Mouse (Mus musculus) CD4-positive, CD25-positive, alpha-beta regulatory T cell, adult 2 months (primary cell): ENCODE measurements around the gene Ifit3b.
"Not testable (repeated sequence)": the region's sequence is repeated elsewhere in the genome, so short reads cannot be mapped to it uniquely, and the experiment has no call there.

Experiments
- DNase-seq: peaks from one replicate; pipeline ENCODE4 v3.0.0-alpha.2; 2012; ENCODE audit warnings: low read depth, low spot score

The Ifit3b gene

DNA sequence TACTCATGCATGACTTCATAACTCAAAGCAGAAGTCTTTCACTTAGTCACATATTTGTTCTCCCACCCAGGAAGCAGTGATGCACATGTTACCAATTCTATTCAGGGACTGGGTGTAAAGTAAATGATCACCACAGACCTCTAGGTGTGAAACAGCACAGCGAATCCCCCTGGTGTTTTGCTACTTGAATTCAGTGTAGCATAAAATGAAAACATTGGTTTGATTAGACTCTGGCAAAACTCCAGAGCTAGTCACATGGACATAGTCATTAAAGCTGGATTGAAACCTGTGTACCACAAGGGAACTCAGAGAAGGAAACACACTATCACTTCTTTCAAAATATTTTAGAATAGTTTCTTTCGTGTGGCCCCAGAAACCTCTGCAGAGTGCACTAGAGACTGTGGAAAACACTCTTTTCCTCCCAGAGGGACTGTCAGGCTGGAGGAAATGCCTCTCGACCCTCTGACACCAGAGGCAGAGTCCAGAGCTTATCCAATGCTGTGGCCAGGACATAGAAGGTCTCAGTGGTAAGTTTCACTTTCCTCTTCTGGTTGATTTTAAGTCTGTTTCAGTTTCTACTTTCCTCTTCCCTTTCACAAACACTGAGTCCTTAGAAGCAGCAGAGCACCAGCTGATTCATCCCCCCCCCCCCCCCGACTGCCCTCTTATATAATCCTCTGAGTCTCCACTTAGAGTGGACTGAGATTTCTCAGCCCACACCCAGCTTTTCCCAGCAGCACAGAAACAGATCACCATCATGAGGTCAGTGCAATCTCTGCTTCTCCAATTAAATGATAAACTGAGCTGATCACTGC is at the start of gene Ifit3b:
Gene Ifit3b (plus strand): TSS at position 734 of the 815 bp plus-strand sequence.
- DNase-seq = peak; percentile 45

GRCm38 (mm10) chr19:34562556-34562955 is 45.2 kb upstream of the Ifit3b start:
- DNase-seq = no peak

GRCm38 (mm10) chr19:34566178-34566784 is 41.5 kb upstream of the Ifit3b start:
- no peak for DNase-seq

DNA sequence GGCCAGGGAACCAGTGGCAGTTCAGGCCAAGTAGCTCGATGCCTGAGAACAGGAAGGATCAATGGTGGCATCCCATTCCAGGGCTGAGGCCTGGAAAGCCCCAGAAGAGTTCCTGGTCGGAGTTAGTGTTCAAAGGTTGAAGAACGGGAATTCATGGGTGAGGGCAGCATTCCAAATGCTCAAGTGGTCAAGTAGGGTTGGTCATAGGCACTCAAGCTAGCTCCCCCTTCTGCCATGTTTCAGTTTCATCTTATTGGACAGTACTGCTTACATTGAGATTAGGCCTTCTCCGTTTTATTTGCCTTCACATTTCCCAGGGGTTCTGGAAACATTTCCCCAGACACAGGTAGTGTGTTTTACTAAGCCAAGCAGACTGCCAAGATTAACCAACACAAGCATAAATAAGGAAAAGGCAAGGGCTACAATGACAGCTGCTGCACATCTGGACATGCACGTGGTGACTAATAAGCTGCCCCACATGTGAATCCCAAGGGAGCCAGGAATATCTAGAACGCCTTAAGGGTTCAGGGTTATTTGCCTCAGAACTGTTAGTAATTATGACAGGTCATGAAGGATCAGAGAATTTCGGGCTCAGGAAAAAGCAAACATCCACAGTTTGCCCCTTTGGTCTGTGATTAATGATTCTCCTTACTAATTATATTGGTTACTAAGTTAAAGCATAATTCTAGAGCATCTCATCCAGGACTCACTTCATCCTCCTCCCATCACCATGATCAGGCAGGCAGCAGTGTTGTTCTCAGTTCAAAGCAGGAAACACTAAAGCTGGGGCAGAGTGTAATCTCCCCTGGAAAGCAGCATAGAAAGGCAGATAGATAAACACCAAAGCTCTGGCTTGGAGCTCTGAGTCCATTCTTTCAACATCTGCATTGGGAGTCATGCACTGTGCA is 38.5 kb upstream of the Ifit3b start:
- no peak for DNase-seq

DNA sequence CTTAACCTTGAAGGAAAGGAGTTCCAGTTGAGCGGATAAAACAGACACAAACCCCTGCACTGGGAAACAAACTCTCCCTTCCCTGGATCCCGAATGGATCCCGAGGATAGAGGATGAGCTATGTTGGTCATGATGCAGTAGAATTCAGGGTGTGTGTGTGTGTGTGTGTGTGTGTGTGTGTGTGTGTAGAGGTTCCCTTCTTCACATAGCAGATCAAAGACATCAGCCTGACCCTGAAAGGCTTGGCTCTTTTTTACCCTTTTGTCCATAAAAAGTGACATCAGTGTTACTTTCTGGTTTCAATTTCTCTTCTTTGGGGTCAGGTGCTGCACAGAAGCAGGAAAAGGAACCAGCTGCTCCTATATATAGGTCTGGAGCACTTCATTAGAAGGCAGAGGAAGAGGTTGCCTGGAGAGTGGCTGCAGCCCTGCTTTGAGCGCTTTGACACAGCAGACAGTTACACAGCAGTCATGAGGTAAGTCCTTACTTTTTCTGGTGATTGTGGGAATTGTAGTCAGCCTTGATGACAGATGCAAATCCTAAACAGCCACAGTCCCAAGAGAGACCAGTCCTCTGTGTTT is 37.8 kb upstream of the Ifit3b start:
- DNase-seq = no peak

GRCm38 (mm10) chr19:34571080-34571479 is 36.7 kb upstream of the Ifit3b start:
- DNase-seq = no peak

GRCm38 (mm10) chr19:34573650-34574049 is 34.1 kb upstream of the Ifit3b start:
- no peak for DNase-seq

DNA sequence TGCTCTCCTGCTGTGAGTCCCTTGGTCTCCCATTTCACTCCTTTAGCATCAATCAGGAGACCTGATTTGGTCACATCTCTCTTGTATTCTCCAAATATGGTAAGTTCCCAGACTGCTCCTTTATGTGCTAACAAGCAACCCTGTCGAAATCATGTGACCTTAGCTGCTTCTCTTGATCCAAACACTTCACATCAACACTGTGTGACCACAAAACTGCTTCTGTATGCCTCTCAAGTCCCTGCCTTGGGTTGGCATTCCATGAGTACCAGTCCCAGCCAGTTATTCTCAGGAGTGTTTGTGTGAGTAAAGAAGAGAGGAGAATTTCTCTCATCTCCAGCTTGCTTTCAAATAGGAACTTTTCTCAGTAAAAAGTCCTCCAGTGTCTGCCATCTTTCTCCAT is 30.6 kb upstream of the Ifit3b start:
- no peak for DNase-seq

GRCm38 (mm10) chr19:34582696-34583095 is 25.1 kb upstream of the Ifit3b start:
- DNase-seq = not testable (repeated sequence)

DNA sequence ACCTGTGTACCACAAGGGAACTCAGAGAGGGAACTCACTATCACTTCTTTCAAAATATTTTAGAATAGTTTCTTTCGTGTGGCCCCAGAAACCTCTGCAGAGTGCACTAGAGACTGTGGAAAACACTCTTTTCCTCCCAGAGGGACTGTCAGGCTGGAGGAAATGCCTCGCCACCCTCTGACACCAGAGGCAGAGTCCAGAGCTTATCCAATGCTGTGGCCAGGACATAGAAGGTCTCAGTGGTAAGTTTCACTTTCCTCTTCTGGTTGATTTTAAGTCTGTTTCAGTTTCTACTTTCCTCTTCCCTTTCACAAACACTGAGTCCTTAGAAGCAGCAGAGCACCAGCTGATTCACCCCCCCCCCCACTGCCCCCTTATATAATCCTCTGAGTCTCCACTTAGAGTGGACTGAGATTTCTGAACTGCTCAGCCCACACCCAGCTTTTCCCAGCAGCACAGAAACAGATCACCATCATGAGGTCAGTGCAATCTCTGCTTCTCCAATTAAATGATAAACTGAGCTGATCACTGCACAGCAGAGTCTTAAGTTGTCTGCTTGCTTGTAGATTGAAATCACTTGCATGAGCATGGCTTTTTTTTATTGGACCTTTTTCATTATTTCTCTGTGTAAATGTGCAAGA is 24.5 kb upstream of the Ifit3b start, which contains the start of gene Ifit3:
Gene Ifit3 (plus strand): TSS at position 406 of the 641 bp plus-strand sequence.
- not testable (repeated sequence) for DNase-seq

DNA sequence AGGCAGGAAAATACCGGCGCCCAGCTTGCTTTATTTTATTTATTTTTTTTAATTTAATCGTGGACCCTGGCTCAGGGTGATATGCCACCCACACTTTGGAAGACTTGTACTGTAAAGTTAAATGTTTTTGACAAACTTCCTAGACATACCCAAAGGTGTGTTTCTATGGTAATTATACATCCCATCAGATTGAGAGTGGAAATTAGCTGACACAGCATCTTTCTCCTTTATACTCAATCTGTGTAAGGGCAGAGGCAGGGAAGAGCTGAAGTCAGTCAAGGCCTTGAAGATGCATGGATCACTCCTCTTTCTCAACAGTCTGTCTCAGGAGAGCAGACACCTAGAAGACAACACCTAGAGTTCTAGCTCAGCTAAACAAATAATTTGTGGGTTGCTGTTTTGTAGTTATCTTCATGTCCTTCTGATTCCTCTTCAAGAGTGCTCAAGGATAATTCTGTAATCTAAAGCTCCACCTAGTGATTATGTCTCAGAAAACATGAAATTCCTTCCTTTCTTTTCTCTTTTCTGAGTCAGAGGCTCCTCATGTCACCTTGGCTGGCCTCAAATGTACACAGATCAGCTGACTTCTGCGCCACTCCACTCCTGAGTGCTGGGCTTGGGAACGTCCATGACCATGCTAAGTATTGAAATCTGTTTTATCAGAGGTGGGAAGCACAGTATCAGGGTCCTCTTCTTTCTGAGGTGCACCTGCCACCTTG is 21.9 kb upstream of the Ifit3b start:
- peak; percentile 35 for DNase-seq

DNA sequence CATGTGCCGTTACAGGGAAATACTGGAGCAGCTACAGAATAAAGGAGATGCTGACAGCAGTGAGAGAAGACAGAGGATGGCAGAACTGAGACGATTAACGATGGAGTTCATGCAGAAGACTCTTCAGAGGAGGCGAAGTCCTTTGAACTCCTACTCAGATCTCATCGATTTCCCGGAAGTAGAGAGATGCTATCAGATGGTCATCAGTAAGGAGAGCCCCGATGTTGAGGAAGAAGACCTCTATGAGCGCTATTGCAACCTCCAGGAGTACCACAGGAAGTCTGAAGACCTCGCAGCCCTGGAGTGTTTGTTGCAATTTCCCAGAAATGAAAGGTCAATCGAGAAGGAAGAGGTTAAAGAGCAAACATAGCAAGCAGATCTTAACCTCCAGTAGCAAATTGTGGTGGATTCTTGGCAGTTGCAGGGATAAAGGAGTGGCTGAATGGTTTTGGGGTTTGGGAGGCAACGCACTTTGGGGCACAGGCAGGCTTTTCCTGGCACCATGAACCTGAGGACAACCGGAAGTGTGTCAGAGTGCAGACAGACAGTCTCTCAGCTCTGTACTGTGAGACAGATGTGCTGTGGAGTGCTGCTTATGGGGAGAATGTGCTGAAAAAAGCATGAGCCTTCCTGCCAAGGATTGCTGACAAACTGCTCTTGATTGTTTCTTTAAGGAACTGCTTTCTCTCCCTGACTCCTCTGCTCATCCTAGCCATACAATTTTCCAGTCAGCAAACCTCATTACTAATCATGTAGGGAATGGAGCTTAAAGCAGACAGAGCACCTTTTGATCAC is 19.7 kb upstream of the Ifit3b start:
- DNase-seq = peak; percentile 61

GRCm38 (mm10) chr19:34588959-34589358 is 18.8 kb upstream of the Ifit3b start:
- peak; percentile 27 for DNase-seq

DNA sequence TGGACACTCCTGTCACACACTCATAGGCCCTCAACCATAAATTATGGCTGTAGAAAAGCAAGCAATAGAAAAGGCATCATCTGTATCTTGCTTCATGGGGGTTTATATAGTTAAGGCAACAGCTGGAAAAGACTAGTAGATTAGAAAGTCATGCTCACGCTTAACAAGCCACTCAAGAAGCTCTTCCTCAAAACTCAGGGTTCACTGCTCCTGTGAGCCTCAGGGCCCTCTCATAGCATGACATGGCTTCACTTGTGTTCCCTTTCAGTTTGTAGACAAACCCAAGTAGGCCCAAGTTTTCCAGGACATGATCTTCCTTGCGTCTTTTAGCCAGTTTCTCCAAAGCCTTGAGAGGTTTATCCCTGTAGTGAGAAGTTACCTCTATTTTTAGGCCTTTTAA is 14.3 kb upstream of the Ifit3b start:
- DNase-seq = no peak

DNA sequence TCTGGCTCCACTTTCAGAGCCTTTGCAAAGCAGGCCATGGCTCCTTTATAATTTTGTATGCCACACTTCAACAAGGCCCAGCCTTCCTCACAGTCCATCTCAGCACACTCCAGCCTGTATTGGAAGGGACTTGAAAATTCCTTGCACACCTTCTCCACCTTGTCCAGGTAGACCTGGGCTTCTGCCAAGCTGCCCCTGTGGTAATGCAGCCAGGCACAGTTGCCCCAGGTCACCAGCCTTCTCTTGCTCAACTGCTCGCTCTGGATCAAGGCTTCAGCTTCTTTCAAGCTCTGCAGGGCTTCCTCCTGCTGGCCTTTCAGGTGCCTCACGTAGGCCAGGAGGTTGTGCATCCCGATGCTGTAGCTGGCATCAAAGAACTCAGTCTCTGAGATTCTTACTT is 13.2 kb upstream of the Ifit3b start:
- not testable (repeated sequence) for DNase-seq

- DNase-seq = peak; percentile 52
Measured at GRCm38 (mm10) chr19:34596811-34597210, 11.0 kb upstream of the Ifit3b start.

GRCm38 (mm10) chr19:34598341-34598740 is 9.4 kb upstream of the Ifit3b start:
- DNase-seq = peak; percentile 25

GRCm38 (mm10) chr19:34599250-34599649 is 8.5 kb upstream of the Ifit3b start:
- peak; percentile 82 for DNase-seq

- peak; percentile 79 for DNase-seq
Measured at GRCm38 (mm10) chr19:34601888-34602287, 5.9 kb upstream of the Ifit3b start, which contains the start of gene Ifit1bl1. Gene Ifit1bl1 (minus strand): TSS chr19:34601956.
